Mouse (Mus musculus) liver, embryonic 14.5 days (tissue): ENCODE results near the gene Nfkbie. TPM values are rescaled to one million over a fixed set of nuclear protein-coding genes. Genes with fewer than 3 reads are reported as not detected.

Experiments
- ATAC-seq: fragments of 200-750 bp; cut with Nextera tagmentation; 2 replicates; pipeline ENCODE4 v1.8.0; 2017; ENCODE audit warnings: moderate number of reproducible peaks, mild to moderate bottlenecking, moderate library complexity; ENCODE audit not compliant: insufficient read depth
- DNase-seq, 3 experiments: peaks; one replicate each; pipeline ENCODE4 v3.0.0-alpha.2; 2012 to 2013; ENCODE audit warnings: low read depth in 3 of 3, low spot score in 3 of 3
- H3K27ac ChIP-seq: fragments of 300-500 bp; sonication (generic); 2 replicates; pipeline ENCODE4 v1.5.1; 2014; ENCODE audit warnings: moderate library complexity, mild to moderate bottlenecking, control low read depth, inconsistent platforms
- H3K27me3 ChIP-seq: fragments of 300-500 bp; sonication (generic); 2 replicates; pipeline ENCODE4 v1.6.1; 2014; ENCODE audit warnings: mild to moderate bottlenecking, low read length, moderate library complexity; ENCODE audit not compliant: control insufficient read depth, insufficient read depth
- H3K36me3 ChIP-seq: fragments of 300-500 bp; sonication (generic); replicated peaks from 2 replicates; pipeline ENCODE4 v1.6.1; 2014; ENCODE audit warnings: low read depth; ENCODE audit not compliant: control insufficient read depth, insufficient read depth
- H3K4me1 ChIP-seq, 2 experiments: fragments of 200-500 bp in 1 of 2; fragments of 300-500 bp in 1 of 2; sonication (generic) in 1 of 2; replicated peaks; 2 replicates each; pipeline ENCODE4 v1.6.1; 2012 to 2014; ENCODE audit warnings: antibody characterized with exemption in 1 of 2, inconsistent platforms in 1 of 2, low read length in 1 of 2; ENCODE audit not compliant: control insufficient read depth in 2 of 2, insufficient read depth in 2 of 2
- H3K4me2 ChIP-seq: fragments of 300-500 bp; sonication (generic); 2 replicates; pipeline ENCODE4 v1.6.1; 2014; ENCODE audit warnings: low read depth, mild to moderate bottlenecking, control low read depth, moderate library complexity
- H3K4me3 ChIP-seq, 2 experiments: fragments of 200-500 bp in 1 of 2; fragments of 300-500 bp in 1 of 2; sonication (generic) in 1 of 2; 2 replicates each; pipeline ENCODE4 v1.5.1; 2012 to 2014; ENCODE audit warnings: low read depth in 2 of 2, low read length in 2 of 2, mild to moderate bottlenecking in 2 of 2, control low read depth in 1 of 2, inconsistent platforms in 1 of 2, moderate library complexity in 1 of 2; ENCODE audit not compliant: insufficient read depth in 1 of 2
- H3K9ac ChIP-seq: fragments of 300-500 bp; sonication (generic); replicated peaks from 2 replicates; pipeline ENCODE4 v1.6.1; 2014; ENCODE audit warnings: mild to moderate bottlenecking, control low read depth, moderate library complexity
- H3K9me3 ChIP-seq: fragments of 300-500 bp; sonication (generic); 2 replicates; pipeline ENCODE4 v1.6.1; 2016; ENCODE audit warnings: low read length, mixed read lengths; ENCODE audit not compliant: control insufficient read depth
- CTCF ChIP-seq: IDR thresholded peaks from 2 replicates; pipeline ENCODE4 v1.5.1; 2016; ENCODE audit warnings: antibody characterized with exemption, low read depth, control low read depth
- EP300 ChIP-seq: IDR thresholded peaks from 2 replicates; pipeline ENCODE4 v1.6.1; 2016; ENCODE audit warnings: antibody characterized with exemption, low read depth
- WGBS: fragments of 180-500 bp; shearing (Covaris S2); extraction: QIAGEN DNeasy Blood & Tissue Kit; methylation state at CpG from one replicate; pipeline ENCODE4 v1.1.7; 2014; ENCODE audit not compliant: insufficient replicate concordance; 5-methylcytosine and 5-hydroxymethylcytosine counted together
- polyA plus RNA-seq, 2 experiments: library from polyadenylated mRNA; depleted of rRNA in 1 of 2; stranded (reverse) in 1 of 2; unstranded in 1 of 2; fragments of >200 nt; fragmentation: Nextera tagmentation in 1 of 2; extraction: Ambion mirVana in 1 of 2; gene quantifications; 2 replicates each; pipeline versions ENCODE4 v1.2.1 to v1.2.3; 2012 to 2014

Nfkbie gene
- polyA plus RNA-seq, 2 experiments, result 0.65 to 0.66 TPM

GRCm38 (mm10) chr17:45530346-45530782 lies 25.1 kb upstream of the Nfkbie start:
- TF ChIP-seq EP300, result no peak
- H3K4me2 ChIP-seq, result no peak overlapping the region
- WGBS, result 34% methylated on average over 13 of the region's 13 CpGs

GRCm38 (mm10) chr17:45532896-45533295 lies 22.6 kb upstream of the Nfkbie start:
- no peak for TF ChIP-seq EP300
- TF ChIP-seq CTCF, result no peak
- Histone ChIP-seq H3K9me3 (no peaks in the 10 kb centered on the region), H3K4me1 (no peaks in the 10 kb centered on the region), H3K27me3 (peaks cover 28% of the 10 kb centered on the region), H3K36me3 (no peaks in the 10 kb centered on the region), H3K27ac (no peak overlapping the region), H3K4me2 (no peak overlapping the region), H3K4me3 (no peak overlapping the region), H3K9ac (no peak overlapping the region)
- DNase-seq (no peak), ATAC-seq (no peak)
- WGBS, result 31% methylated on average over 15 of the region's 15 CpGs

More at GRCm38 (mm10) chr17:45530346-45530782, 25.1 kb upstream of the Nfkbie start:
- no peaks in the 10 kb centered on the region for H3K36me3 ChIP-seq
- ATAC-seq, result no peak
- peaks cover 16% of the 10 kb centered on the region for H3K27me3 ChIP-seq
- H3K4me1 ChIP-seq, result no peaks in the 10 kb centered on the region
- H3K9me3 ChIP-seq, result no peaks in the 10 kb centered on the region
- DNase-seq, result no peak
- H3K27ac ChIP-seq, result no peak overlapping the region
- H3K4me3 ChIP-seq, result no peak overlapping the region
- no peak overlapping the region for H3K9ac ChIP-seq

- Histone ChIP-seq H3K4me2 (no peak overlapping the region), H3K36me3 (no peaks in the 10 kb centered on the region), H3K9ac (no peak overlapping the region), H3K4me3 (no peak overlapping the region), H3K27ac (no peak overlapping the region), H3K4me1 (no peaks in the 10 kb centered on the region), H3K27me3 (peaks cover 26% of the 10 kb centered on the region), H3K9me3 (no peaks in the 10 kb centered on the region)
- no peak for ATAC-seq
- TF ChIP-seq EP300 (no peak), CTCF (no peak)
- DNase-seq, result no peak
- 13% methylated on average over 5 of the region's 5 CpGs for WGBS
Observed at GRCm38 (mm10) chr17:45536264-45536663, 19.2 kb upstream of the Nfkbie start.

- Histone ChIP-seq H3K4me2 (no peak overlapping the region), H3K36me3 (no peaks in the 10 kb centered on the region), H3K4me1 (no peaks in the 10 kb centered on the region), H3K27ac (no peak overlapping the region), H3K9me3 (no peaks in the 10 kb centered on the region), H3K4me3 (no peak overlapping the region), H3K27me3 (peaks cover 27% of the 10 kb centered on the region), H3K9ac (no peak overlapping the region)
- ATAC-seq (no peak), DNase-seq (no peak)
- TF ChIP-seq CTCF (no peak), EP300 (no peak)
- WGBS, result 36% methylated on average over 4 of the region's 4 CpGs
Observed at GRCm38 (mm10) chr17:45538394-45538793, 17.1 kb upstream of the Nfkbie start.

- 55% methylated on average over 21 of the region's 21 CpGs for WGBS
- H3K4me3 ChIP-seq, result no peak overlapping the region
Observed at GRCm38 (mm10) chr17:45539664-45540063, 15.8 kb upstream of the Nfkbie start.

More at GRCm38 (mm10) chr17:45539664-45540063, 15.8 kb upstream of the Nfkbie start:
- DNase-seq, result no peak
- Histone ChIP-seq H3K4me1 (no peaks in the 10 kb centered on the region), H3K9me3 (no peaks in the 10 kb centered on the region), H3K27me3 (peaks cover 38% of the 10 kb centered on the region), H3K27ac (no peak overlapping the region), H3K4me2 (no peak overlapping the region), H3K9ac (no peak overlapping the region), H3K36me3 (no peaks in the 10 kb centered on the region)
- no peak for ATAC-seq
- TF ChIP-seq EP300 (no peak), CTCF (no peak)
